In genomic region chr8:69832298-69832853, GRCm38 (mm10) we compare ENCODE assay signal across 8 mouse cellular contexts. TPM values are rescaled to one million over a fixed set of nuclear protein-coding genes. Genes with fewer than 3 reads are reported as not detected.
A peak's percentile ranks its signal among the peaks of the same experiment; 100 is the strongest.
DNase-seq lines count a peak whose midpoint lies in the region; ATAC-seq and TF ChIP-seq lines count a peak whose summit lies in the region.

TSS of gene Pbx4 (plus strand) at chr8:69832491.

- H3K4me3 ChIP-seq in C2C12 (ENCODE audit: insufficient read depth, poor library complexity, severe bottlenecking) = peak within 1 kb of the TSS; percentile 40
- peak within 1 kb of the TSS; percentile 66 for H3K4me3 ChIP-seq in embryonic fibroblast, embryonic 13.5 days (ENCODE audit: insufficient read depth, low read length)
- peak within 1 kb of the TSS; percentile 76 for H3K4me3 ChIP-seq in heart, embryonic 10.5 days
- peak within 1 kb of the TSS; percentile 59 for H3K4me3 ChIP-seq in kidney, embryonic 14.5 days (ENCODE audit: low read length)
- H3K4me3 ChIP-seq in limb, embryonic 15.5 days = peak within 1 kb of the TSS; percentile 58
- H3K4me3 ChIP-seq in midbrain, postnatal 0 days (ENCODE audit: low read depth, low read length) = peak within 1 kb of the TSS; percentile 73

- H3K79me3 ChIP-seq in C2C12 (ENCODE audit: low read depth) = no peaks in the 10 kb centered on the region

- H3K9ac ChIP-seq in kidney, embryonic 14.5 days (ENCODE audit: low read depth, low read length) = peak within 1 kb of the TSS; percentile 65
- H3K9ac ChIP-seq in limb, embryonic 15.5 days = no peak within 1 kb of the TSS; the same call in 1 of the 2 replicates
- H3K9ac ChIP-seq in midbrain, postnatal 0 days (replicated peaks; ENCODE audit: low read length, poor library complexity, severe bottlenecking) = peak within 1 kb of the TSS; percentile 79

- H3K79me2 ChIP-seq in C2C12 (ENCODE audit: control insufficient read depth, insufficient read depth) = no peaks in the 10 kb centered on the region

- peak; percentile 36; the same call in 1 of the 2 replicates for TF ChIP-seq POLR2A in embryonic fibroblast, embryonic 13.5 days (IDR thresholded peaks at IDR 0.05; ENCODE audit: low read depth, low read length)

- no peaks in the 10 kb centered on the region for H3K36me3 ChIP-seq in C2C12 (ENCODE audit: control insufficient read depth, insufficient read depth)
- H3K36me3 ChIP-seq in heart, embryonic 10.5 days = peaks cover 8% of the 10 kb centered on the region; the same call in 1 of the 2 replicates
- H3K36me3 ChIP-seq in kidney, embryonic 14.5 days (ENCODE audit: control insufficient read depth, insufficient read depth, low read length) = 0 out of 2 replicates have a peak, but pooled peaks cover 5% of the 10 kb centered on the region
- H3K36me3 ChIP-seq in limb, embryonic 15.5 days = no peaks in the 10 kb centered on the region
- peaks cover 11% of the 10 kb centered on the region; the same call in 1 of the 2 replicates for H3K36me3 ChIP-seq in midbrain, postnatal 0 days (ENCODE audit: insufficient read depth, low read length)

- no peaks in the 10 kb centered on the region for H3K4me1 ChIP-seq in embryonic fibroblast, embryonic 13.5 days (ENCODE audit: control insufficient read depth, insufficient read depth, low read length)
- H3K4me1 ChIP-seq in heart, embryonic 10.5 days = peaks cover 10% of the 10 kb centered on the region
- 0 out of 2 replicates have a peak, but pooled peaks cover 2% of the 10 kb centered on the region for H3K4me1 ChIP-seq in kidney, embryonic 14.5 days (ENCODE audit: control insufficient read depth, insufficient read depth, low read length)
- peaks cover 12% of the 10 kb centered on the region for H3K4me1 ChIP-seq in limb, embryonic 15.5 days
- H3K4me1 ChIP-seq in midbrain, postnatal 0 days (ENCODE audit: insufficient read depth, low read length) = no peaks in the 10 kb centered on the region

- peak within 1 kb of the TSS; percentile 63 for H3ac ChIP-seq in C2C12 (ENCODE audit: control insufficient read depth, insufficient read length, low read depth)

- peak within 1 kb of the TSS; percentile 92 for H3K4me2 ChIP-seq in kidney, embryonic 14.5 days (replicated peaks; ENCODE audit: low read depth, low read length)
- peak within 1 kb of the TSS; percentile 93 for H3K4me2 ChIP-seq in limb, embryonic 15.5 days
- peak within 1 kb of the TSS; percentile 84 for H3K4me2 ChIP-seq in midbrain, postnatal 0 days (ENCODE audit: low read depth, low read length, poor library complexity, severe bottlenecking)

- H3K27me3 ChIP-seq in C2C12 (ENCODE audit: control insufficient read depth, insufficient read depth, insufficient read length) = no peaks in the 10 kb centered on the region
- H3K27me3 ChIP-seq in heart, embryonic 10.5 days (ENCODE audit: insufficient read depth, poor library complexity, severe bottlenecking) = 0 out of 2 replicates have a peak, but pooled peaks cover 8% of the 10 kb centered on the region
- H3K27me3 ChIP-seq in kidney, embryonic 14.5 days (ENCODE audit: control insufficient read depth, insufficient read depth, low read length) = no peaks in the 10 kb centered on the region
- peaks cover 5% of the 10 kb centered on the region; the same call in 1 of the 2 replicates for H3K27me3 ChIP-seq in limb, embryonic 15.5 days
- no peaks in the 10 kb centered on the region for H3K27me3 ChIP-seq in midbrain, postnatal 0 days (ENCODE audit: insufficient read depth, low read length)

- no peak within 1 kb of the TSS for H3K27ac ChIP-seq in embryonic fibroblast, embryonic 13.5 days (ENCODE audit: insufficient read depth, low read length)
- H3K27ac ChIP-seq in heart, embryonic 10.5 days = peak within 1 kb of the TSS; percentile 85
- peak within 1 kb of the TSS; percentile 37; the same call in 1 of the 2 replicates for H3K27ac ChIP-seq in kidney, embryonic 14.5 days (ENCODE audit: low read depth, low read length)
- H3K27ac ChIP-seq in limb, embryonic 15.5 days = peak within 1 kb of the TSS; percentile 3; the same call in 1 of the 2 replicates
- peak within 1 kb of the TSS; percentile 80 for H3K27ac ChIP-seq in midbrain, postnatal 0 days (ENCODE audit: low read depth, low read length)

- TF ChIP-seq CTCF in C2C12 (IDR thresholded peaks at IDR 0.05; ENCODE audit: control insufficient read depth, insufficient read depth, insufficient read length) = peak; percentile 5
- TF ChIP-seq CTCF in embryonic fibroblast, embryonic 13.5 days (IDR thresholded peaks at IDR 0.05; ENCODE audit: borderline replicate concordance, insufficient read depth, low read length) = no peak
- TF ChIP-seq CTCF in midbrain, postnatal 0 days (IDR thresholded peaks at IDR 0.05) = peak; percentile 39

- ATAC-seq in kidney, embryonic 14.5 days (ENCODE audit: low FRiP score, low TSS enrichment) = peak; percentile 98
- peak; percentile 94 for ATAC-seq in limb, embryonic 15.5 days (ENCODE audit: insufficient number of reproducible peaks, low FRiP score, low TSS enrichment, low read depth)
- peak; percentile 97 for ATAC-seq in midbrain, postnatal 0 days (ENCODE audit: low FRiP score)

- WGBS in heart, embryonic 10.5 days = under 1% methylated on average over 38 of the region's 38 CpGs
- WGBS in kidney, embryonic 14.5 days = under 1% methylated on average over 37 of the region's 38 CpGs
- under 1% methylated on average over 38 of the region's 38 CpGs for WGBS in limb, embryonic 15.5 days
- WGBS in midbrain, postnatal 0 days = under 1% methylated on average over 38 of the region's 38 CpGs

- DNase-seq in brain, adult 2 months (ENCODE audit: low read depth, low spot score) = peak; percentile 99
- DNase-seq in heart, embryonic 10.5 days (ENCODE audit: low spot score) = peak; percentile 94
- peak; percentile 99 for DNase-seq in midbrain, postnatal 0 days (ENCODE audit: low spot score)
- peak; percentile 74 to 86 for DNase-seq in spleen, postnatal 10 days (ENCODE audit: low spot score in 2 of 2)

- no peaks in the 10 kb centered on the region for H3K9me3 ChIP-seq in heart, embryonic 10.5 days
- no peaks in the 10 kb centered on the region for H3K9me3 ChIP-seq in kidney, embryonic 14.5 days (ENCODE audit: control insufficient read depth, low read length)
- H3K9me3 ChIP-seq in limb, embryonic 15.5 days = no peaks in the 10 kb centered on the region
- H3K9me3 ChIP-seq in midbrain, postnatal 0 days (ENCODE audit: low read length) = no peaks in the 10 kb centered on the region

TF ChIP-seq in C2C12, 6 proteins besides CTCF, POLR2A, EP300 and RAD21:
- no peak for TF ChIP-seq USF1 (IDR thresholded peaks at IDR 0.05; ENCODE audit: low read depth)
- TF ChIP-seq MYOD1 (IDR thresholded peaks at IDR 0.05; ENCODE audit: control insufficient read depth, insufficient read length, low read depth) = no peak
- no peak for TF ChIP-seq MAX (IDR thresholded peaks at IDR 0.05)
- TF ChIP-seq MYOG (IDR thresholded peaks at IDR 0.05; ENCODE audit: control insufficient read depth, extremely low read depth, insufficient read length) = no peak
- TF ChIP-seq FOSL1 (IDR thresholded peaks at IDR 0.05; ENCODE audit: insufficient read depth, low read length, poor library complexity, severe bottlenecking) = no peak
- no peak for TF ChIP-seq CEBPB (IDR thresholded peaks at IDR 0.05; ENCODE audit: low read depth)

RNA-seq across cellular contexts. Expression of gene Pbx4, which starts in this region (rescaled TPM):
- polyA plus RNA-seq in C2C12 (2012; fragmentation: generic; extraction: Trizol) = 1.6 TPM
- polyA plus RNA-seq in embryonic fibroblast, embryonic 13.5 days (2011; ENCODE audit: insufficient read length, low read depth, missing spikeins) = 2.5 and 3.6 TPM in 2 replicates
- polyA plus RNA-seq in heart, embryonic 10.5 days (2016; fragmentation: Nextera tagmentation; extraction: Ambion mirVana) = 5.6 and 6.3 TPM in 2 replicates
- polyA plus RNA-seq in kidney, embryonic 14.5 days (2014; fragmentation: Nextera tagmentation; extraction: Ambion mirVana) = 9.6 and 9.7 TPM in 2 replicates
- 4.3 and 4.7 TPM in 2 replicates for polyA plus RNA-seq in limb, embryonic 15.5 days (2015; fragmentation: Nextera tagmentation; extraction: Ambion mirVana)
- 35.7 and 43.9 TPM in 2 replicates for total RNA-seq in midbrain, postnatal 0 days (2014; rRNA removed)
- 91.0 and 98.8 TPM in 2 replicates for polyA plus RNA-seq in midbrain, postnatal 0 days (2015; fragmentation: Nextera tagmentation; extraction: Ambion mirVana)
